Mouse (Mus musculus) C3H10T1/2 (cell line): ENCODE results near the gene Snrpa. TPM values are rescaled to one million over a fixed set of nuclear protein-coding genes. Genes with fewer than 3 reads are reported as not detected.

ENCODE experiments used
- polyA plus RNA-seq, 2 experiments: library from polyadenylated mRNA; unstranded; fragments of >200 nt; fragmentation: generic; extraction: Trizol; gene quantifications; one replicate each; pipeline ENCODE4 v1.2.1; 2012; ENCODE audit warnings: missing spikeins in 2 of 2

The Snrpa gene
- 100 to 1,000 TPM; 218 to 321 TPM for polyA plus RNA-seq

GRCm38 (mm10) chr7:27195681-27196611, at the start of gene Snrpa, which contains the start of gene BC024978:
Snrpa (minus strand) TSS chr7:27196271.
BC024978 (plus strand) TSS chr7:27195781.

GRCm38 (mm10) chr7:27232781-27233281, 36.8 kb upstream of the Snrpa start, which contains the start of gene Coq8b:
Coq8b (plus strand) TSS chr7:27233023.

GRCm38 (mm10) chr7:27228281-27228821, 32.3 kb upstream of the Snrpa start, which contains the start of gene Itpkc:
Itpkc (minus strand) TSS chr7:27228661.

DNA sequence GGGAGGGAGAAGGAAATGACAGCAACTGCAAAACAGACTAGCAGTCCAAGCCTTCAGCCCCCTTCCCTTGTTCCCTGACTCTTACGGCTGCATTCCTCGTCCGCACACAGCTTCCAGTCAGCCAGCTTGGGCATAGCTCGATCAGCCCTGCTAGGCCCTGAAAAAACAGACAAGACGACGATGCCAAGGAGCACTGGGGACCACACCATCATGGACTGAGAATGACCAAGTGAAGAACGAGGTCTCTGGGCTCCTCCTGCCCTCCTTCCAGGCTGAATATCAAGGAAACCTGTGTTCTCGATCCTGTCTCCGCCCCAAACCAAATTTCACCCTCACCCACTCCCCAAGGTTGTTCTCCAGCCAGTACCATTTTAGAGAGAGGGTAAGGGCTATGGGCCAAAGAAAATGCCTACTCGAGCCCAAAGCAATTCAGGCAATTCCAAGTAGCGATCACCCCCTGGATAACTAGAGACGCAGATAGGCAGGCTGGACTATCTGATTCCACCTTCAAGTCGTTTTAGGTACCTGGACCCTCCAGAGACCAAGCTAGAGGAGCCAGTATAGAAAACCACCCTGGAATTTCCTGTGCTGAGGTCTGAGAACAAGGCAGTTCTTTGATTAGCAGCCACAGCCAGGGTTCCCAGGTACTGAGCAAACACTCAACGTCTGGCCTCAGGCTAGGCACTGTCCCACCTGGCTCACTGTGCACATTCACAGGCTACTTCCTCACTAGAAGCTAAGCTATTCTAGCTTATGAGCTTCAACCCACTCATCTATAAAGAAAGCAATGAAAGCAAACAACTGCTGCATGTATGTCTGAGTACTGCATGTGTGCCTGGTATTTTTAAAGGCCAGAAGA, 15.0 kb downstream of the Snrpa start, which contains the start of the genes Gm21983 and Mia:
TSS of gene Gm21983 (minus strand) at position 250 of the 859 bp plus-strand sequence.
TSS of gene Mia (minus strand) at position 321 of the 859 bp plus-strand sequence.

GRCm38 (mm10) chr7:27178324-27179216, 17.5 kb downstream of the Snrpa start, which contains the start of gene Rab4b:
Rab4b (minus strand) TSS chr7:27178896.

GRCm38 (mm10) chr7:27166614-27167474, 29.2 kb downstream of the Snrpa start, which contains the start of gene Egln2:
Egln2 (minus strand) TSS chr7:27166802.

DNA sequence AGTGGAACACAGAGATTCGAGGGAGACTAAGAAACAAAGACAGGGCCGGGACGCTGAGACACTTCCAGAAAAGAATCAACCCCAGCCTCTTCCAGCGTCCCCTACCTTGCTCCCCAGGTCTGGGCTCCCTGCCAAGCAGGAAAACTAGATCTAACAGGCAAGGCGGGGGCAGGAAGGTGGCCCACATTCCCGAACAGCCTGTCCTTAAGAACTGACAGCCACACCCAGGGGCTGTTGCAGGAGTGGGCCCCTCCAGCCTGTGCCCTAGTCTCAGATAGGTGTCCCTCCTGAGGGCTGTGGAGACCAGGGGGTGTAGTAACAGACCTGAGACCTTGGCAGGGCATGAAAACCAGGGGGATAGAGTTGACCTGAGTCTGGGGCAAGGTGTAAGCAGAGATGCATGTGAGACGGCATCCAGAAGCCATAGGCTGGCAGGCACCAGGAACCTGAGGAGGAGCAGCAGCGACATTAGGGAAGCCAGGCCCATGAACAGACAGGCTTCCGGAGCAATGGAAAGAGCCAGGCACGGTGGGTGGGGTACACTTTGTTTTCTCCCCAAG, 42.8 kb downstream of the Snrpa start, which contains the start of gene Cyp2t4:
TSS of gene Cyp2t4 (plus strand) at position 510 of the 560 bp plus-strand sequence.

Other genes starting within 250 kb of the Snrpa start
- not detected for gene Cyp2a12, start 167.2 kb downstream of the Snrpa start, polyA plus RNA-seq
- 1 to 10 TPM in 1 of 2 experiments, not detected in 1; 1.8 TPM for gene Cyp2f2, start 76.4 kb downstream of the Snrpa start, polyA plus RNA-seq
- gene Cyp2t4, start 42.6 kb downstream of the Snrpa start, polyA plus RNA-seq, result under 1 TPM; 0.01 to 0.05 TPM
- gene Egln2, start 29.5 kb downstream of the Snrpa start, polyA plus RNA-seq, result 10 to 100 TPM; 77.1 to 78.6 TPM
- gene Rab4b, start 17.4 kb downstream of the Snrpa start, polyA plus RNA-seq, result 10 to 100 TPM; 68.8 to 81.2 TPM
- gene Gm21983, start 15.2 kb downstream of the Snrpa start, polyA plus RNA-seq, result under 1 TPM in 1 of 2 experiments, not detected in 1; 0.04 TPM
- gene Mia, start 15.1 kb downstream of the Snrpa start, polyA plus RNA-seq, result 1 to 10 TPM in 1 of 2 experiments, under 1 TPM in 1; 0.11 to 1.2 TPM
- 1 to 10 TPM; 2.5 to 4.6 TPM for gene BC024978, start 490 bp downstream of the Snrpa start, polyA plus RNA-seq
- gene Itpkc, start 32.4 kb upstream of the Snrpa start, polyA plus RNA-seq, result 1 to 10 TPM; 2.4 to 7.4 TPM
- gene Coq8b, start 36.8 kb upstream of the Snrpa start, polyA plus RNA-seq, result 10 to 100 TPM; 14.4 to 20.7 TPM
- gene Numbl, start 62.2 kb upstream of the Snrpa start, polyA plus RNA-seq, result 10 to 100 TPM in 1 of 2 experiments, 1 to 10 TPM in 1; 6.9 to 33.6 TPM
- 10 to 100 TPM in 1 of 2 experiments, under 1 TPM in 1; 0.42 to 10.0 TPM for gene Ltbp4, start 141.4 kb upstream of the Snrpa start, polyA plus RNA-seq
- gene Shkbp1, start 159.7 kb upstream of the Snrpa start, polyA plus RNA-seq, result 10 to 100 TPM; 23.0 to 28.8 TPM
- not detected for gene Gm20479, start 161.1 kb upstream of the Snrpa start, polyA plus RNA-seq